ENCODE assay signal across 9 mouse cellular contexts in genomic region chr17:15993361-15994287, GRCm38 (mm10).
DNase-seq lines count a peak whose midpoint lies in the region; ATAC-seq and TF ChIP-seq lines count a peak whose summit lies in the region.
"Had no signal": no experiment of that assay in that cellular context is flagged by ENCODE, and none has a peak within 500 bp of the region (broad histone marks: within the 10 kb centered on the region; RNA-seq: fewer than 3 reads in every experiment).

No protein-coding gene starts in this region.

- no peak for TF ChIP-seq CTCF in forebrain, postnatal 0 days (IDR thresholded peaks at IDR 0.05; ENCODE audit: low read depth)

- DNase-seq in A20 (ENCODE audit: low read depth, low spot score) = peak; percentile 15
- peak; percentile 8 for DNase-seq in R1 (ENCODE audit: low read depth, low spot score)
- DNase-seq in forebrain, postnatal 0 days = peak; percentile 51
- DNase-seq in limb, embryonic 14.5 days (ENCODE audit: low spot score) = peak; percentile 69
- DNase-seq in spleen, postnatal 14 days (ENCODE audit: low spot score in 2 of 2) = no peak
- DNase-seq in thymus, postnatal 25 days = no peak

- peak; percentile 76 for ATAC-seq in forebrain, postnatal 0 days
- peak; percentile 87 for ATAC-seq in intestine, embryonic 15.5 days
- peak; percentile 90 for ATAC-seq in limb, embryonic 14.5 days (ENCODE audit: low FRiP score, low read depth)

- no peak overlapping the region for H3K4me3 ChIP-seq in forebrain, postnatal 0 days (ENCODE audit: low read depth, low read length)
- H3K4me3 ChIP-seq in intestine, embryonic 15.5 days (replicated peaks) = no peak overlapping the region
- H3K4me3 ChIP-seq in limb, embryonic 14.5 days (replicated peaks; ENCODE audit: low read length) = no peak overlapping the region
- H3K4me3 ChIP-seq in myocyte = no peak overlapping the region
- H3K4me3 ChIP-seq: megakaryocyte, embryonic 14.5 days had no signal

- no peaks in the 10 kb centered on the region; the same call in 1 of the 2 replicates for H3K36me3 ChIP-seq in forebrain, postnatal 0 days (ENCODE audit: insufficient read depth)
- no peaks in the 10 kb centered on the region for H3K36me3 ChIP-seq in intestine, embryonic 15.5 days
- no peaks in the 10 kb centered on the region for H3K36me3 ChIP-seq in limb, embryonic 14.5 days (ENCODE audit: control insufficient read depth, insufficient read depth, low read length)
- no peaks in the 10 kb centered on the region for H3K36me3 ChIP-seq in myocyte (ENCODE audit: control insufficient read depth, insufficient read depth)

- H3ac ChIP-seq in myocyte (ENCODE audit: control insufficient read depth, insufficient read length) = no peak overlapping the region

- H3K9ac ChIP-seq in forebrain, postnatal 0 days = no peak overlapping the region
- H3K9ac ChIP-seq in intestine, embryonic 15.5 days = no peak overlapping the region
- H3K9ac ChIP-seq in limb, embryonic 14.5 days (ENCODE audit: low read depth, low read length, severe bottlenecking) = no peak overlapping the region

- no peak for TF ChIP-seq POLR2A in limb, embryonic 14.5 days (IDR thresholded peaks at IDR 0.05; ENCODE audit: borderline replicate concordance, extremely low read depth, insufficient read depth, insufficient read length)
- TF ChIP-seq POLR2A in myocyte (IDR thresholded peaks at IDR 0.05; ENCODE audit: insufficient read length, low read depth) = no peak

- H3K27me3 ChIP-seq in forebrain, postnatal 0 days (ENCODE audit: insufficient read depth, low read length) = no peaks in the 10 kb centered on the region
- no peaks in the 10 kb centered on the region for H3K27me3 ChIP-seq in intestine, embryonic 15.5 days (replicated peaks)
- no peaks in the 10 kb centered on the region for H3K27me3 ChIP-seq in limb, embryonic 14.5 days (ENCODE audit: control insufficient read depth, insufficient read depth, low read length)
- no peaks in the 10 kb centered on the region for H3K27me3 ChIP-seq in myocyte (ENCODE audit: control insufficient read depth, insufficient read depth, insufficient read length)
- H3K27me3 ChIP-seq: megakaryocyte, embryonic 14.5 days had no signal

- peaks cover 4% of the 10 kb centered on the region; the same call in 1 of the 2 replicates for H3K9me3 ChIP-seq in forebrain, postnatal 0 days (ENCODE audit: low read length)
- H3K9me3 ChIP-seq in intestine, embryonic 15.5 days = no peaks in the 10 kb centered on the region
- H3K9me3 ChIP-seq in limb, embryonic 14.5 days (ENCODE audit: control insufficient read depth, low read length) = no peaks in the 10 kb centered on the region

- no peaks in the 10 kb centered on the region for H3K79me2 ChIP-seq in myocyte (ENCODE audit: control insufficient read depth, insufficient read depth)

- peaks cover 5% of the 10 kb centered on the region for H3K4me1 ChIP-seq in forebrain, postnatal 0 days (ENCODE audit: insufficient read depth)
- 0 out of 2 replicates have a peak, but pooled peaks cover 6% of the 10 kb centered on the region for H3K4me1 ChIP-seq in intestine, embryonic 15.5 days (replicated peaks)
- no peaks in the 10 kb centered on the region for H3K4me1 ChIP-seq in limb, embryonic 14.5 days (ENCODE audit: control insufficient read depth, insufficient read depth, low read length)
- H3K4me1 ChIP-seq: megakaryocyte, embryonic 14.5 days had no signal

- 13% methylated on average over 7 of the region's 7 CpGs for whole genome bisulfite sequencing in forebrain, postnatal 0 days
- 39% methylated on average over 7 of the region's 7 CpGs for WGBS in intestine, embryonic 15.5 days
- WGBS in limb, embryonic 14.5 days = 43% methylated on average over 7 of the region's 7 CpGs

- H3K4me2 ChIP-seq in forebrain, postnatal 0 days (ENCODE audit: low read depth) = no peak overlapping the region
- H3K4me2 ChIP-seq in intestine, embryonic 15.5 days (replicated peaks) = no peak overlapping the region
- H3K4me2 ChIP-seq in limb, embryonic 14.5 days (replicated peaks; ENCODE audit: low read depth, low read length, severe bottlenecking) = no peak overlapping the region
- H3K4me2 ChIP-seq in myocyte (ENCODE audit: low read depth) = peak overlapping the region; percentile 37

- peak overlapping the region; percentile 46; the same call in 1 of the 2 replicates for H3K27ac ChIP-seq in forebrain, postnatal 0 days (ENCODE audit: low read depth, low read length)
- no peak overlapping the region for H3K27ac ChIP-seq in intestine, embryonic 15.5 days
- no peak overlapping the region for H3K27ac ChIP-seq in limb, embryonic 14.5 days (replicated peaks; ENCODE audit: low read depth, low read length)

TF ChIP-seq in myocyte, 11 proteins besides CTCF, POLR2A, EP300 and RAD21:
- TF ChIP-seq MYOD1 (IDR thresholded peaks at IDR 0.05; ENCODE audit: control insufficient read depth in 1 of 3, insufficient read length in 2 of 3, low read depth in 2 of 3) = peak in 2 of 3 experiments; percentile 76 to 80
- peak in 2 of 3 experiments; percentile 67 to 87 for TF ChIP-seq MYOG (IDR thresholded peaks at IDR 0.05; ENCODE audit: control insufficient read depth in 1 of 3, insufficient read depth in 1 of 3, insufficient read length in 2 of 3, low read depth in 2 of 3)
- no peak for TF ChIP-seq SRF (IDR thresholded peaks at IDR 0.05; ENCODE audit: control insufficient read depth, insufficient read length, low read depth)
- no peak for TF ChIP-seq POLR2AphosphoS2 (IDR thresholded peaks at IDR 0.05; ENCODE audit: insufficient read length, low read depth)
- no peak for TF ChIP-seq MAX (IDR thresholded peaks at IDR 0.05; ENCODE audit: low read depth)
- TF ChIP-seq E2F4 (IDR thresholded peaks at IDR 0.05; ENCODE audit: insufficient read depth) = no peak
- TF ChIP-seq TCF3 (IDR thresholded peaks at IDR 0.05; ENCODE audit: insufficient read length, low read depth) = peak; percentile 6
- TF ChIP-seq CEBPB (IDR thresholded peaks at IDR 0.05; ENCODE audit: insufficient read depth, poor library complexity, severe bottlenecking) = no peak
- peak; percentile 53 for TF ChIP-seq TCF12 (IDR thresholded peaks at IDR 0.05; ENCODE audit: insufficient read depth, poor library complexity, severe bottlenecking)
- TF ChIP-seq USF1 (IDR thresholded peaks at IDR 0.05; ENCODE audit: low read depth) = no peak
- no peak for TF ChIP-seq REST (IDR thresholded peaks at IDR 0.05; ENCODE audit: insufficient read depth, insufficient read length)

Comparison
In these comparisons a context has a peak if more than half of its experiments do, and no peak if none do; other contexts are left out.
1. DNase-seq: peak in A20 (single experiment), R1 (single experiment), forebrain, postnatal 0 days (single experiment) and limb, embryonic 14.5 days (single experiment); none in spleen, postnatal 14 days (0 of 2) and thymus, postnatal 25 days (single experiment).
2. Peak in every context shown above with its lines, with median percentiles within 50 percentile points of each other: ATAC-seq.